Mouse (Mus musculus): Measurements from ENCODE around the gene Ublcp1. TPM values are rescaled to one million over a fixed set of nuclear protein-coding genes. Genes with fewer than 3 reads are reported as not detected.
A peak's percentile ranks its signal among the peaks of the same experiment; 100 is the strongest.

Ublcp1 gene
- polyA plus RNA-seq, 1 experiment from 2014 or later = 74.5 TPM

GRCm38 (mm10) chr11:44512044-44513025 is 42.0 kb upstream of the Ublcp1 start:
- no peak overlapping the region for H3K4me2 ChIP-seq (ENCODE audit: low read length)
- H3K27ac ChIP-seq (ENCODE audit: low read depth, low read length) = no peak overlapping the region
- ATAC-seq (no peak), DNase-seq (ENCODE audit: low spot score) (no peak)
- H3K4me3 ChIP-seq (ENCODE audit: low read depth, low read length) = no peak overlapping the region
- no peaks in the 10 kb centered on the region for H3K4me1 ChIP-seq (ENCODE audit: control insufficient read depth, insufficient read depth, low read length)
- H3K36me3 ChIP-seq (ENCODE audit: control insufficient read depth, insufficient read depth, low read length) = no peaks in the 10 kb centered on the region
- WGBS = 85% methylated on average over 14 of the region's 14 CpGs
- no peaks in the 10 kb centered on the region for H3K27me3 ChIP-seq (replicated peaks; ENCODE audit: control insufficient read depth, insufficient read depth, low read length)
- H3K9ac ChIP-seq (ENCODE audit: low read length) = no peak overlapping the region
- no peaks in the 10 kb centered on the region for H3K9me3 ChIP-seq (replicated peaks; ENCODE audit: control insufficient read depth, low read length)

DNA sequence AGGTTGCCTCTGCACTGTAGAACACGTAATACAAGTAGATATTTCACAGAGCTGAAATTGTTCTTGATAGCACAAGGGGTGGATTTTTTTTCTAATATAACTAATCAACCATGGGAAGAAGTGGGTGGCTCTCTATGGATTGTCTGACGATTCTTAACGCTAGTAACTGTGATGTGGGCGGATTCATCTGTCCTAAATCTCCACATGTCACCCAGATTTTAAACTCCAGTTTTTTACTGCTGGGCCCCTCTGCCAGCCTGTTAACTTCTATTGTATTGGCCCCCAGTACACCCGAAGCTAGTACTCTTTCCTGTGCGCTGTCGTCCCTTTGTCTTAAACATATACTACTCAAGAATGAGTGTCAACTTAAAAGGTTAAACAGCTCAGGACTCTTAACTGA is 40.1 kb upstream of the Ublcp1 start:
- H3K36me3 ChIP-seq (ENCODE audit: control insufficient read depth, insufficient read depth, low read length) = no peaks in the 10 kb centered on the region
- no peak overlapping the region for H3K9ac ChIP-seq (ENCODE audit: low read length)
- H3K27ac ChIP-seq (ENCODE audit: low read depth, low read length) = no peak overlapping the region
- H3K9me3 ChIP-seq (replicated peaks; ENCODE audit: control insufficient read depth, low read length) = no peaks in the 10 kb centered on the region
- no peak for ATAC-seq
- 88% methylated on average over 7 of the region's 7 CpGs for WGBS
- no peaks in the 10 kb centered on the region for H3K27me3 ChIP-seq (replicated peaks; ENCODE audit: control insufficient read depth, insufficient read depth, low read length)
- no peak overlapping the region for H3K4me2 ChIP-seq (ENCODE audit: low read length)
- no peak for DNase-seq (ENCODE audit: low spot score)
- no peaks in the 10 kb centered on the region for H3K4me1 ChIP-seq (ENCODE audit: control insufficient read depth, insufficient read depth, low read length)
- no peak overlapping the region for H3K4me3 ChIP-seq (ENCODE audit: low read depth, low read length)

DNA sequence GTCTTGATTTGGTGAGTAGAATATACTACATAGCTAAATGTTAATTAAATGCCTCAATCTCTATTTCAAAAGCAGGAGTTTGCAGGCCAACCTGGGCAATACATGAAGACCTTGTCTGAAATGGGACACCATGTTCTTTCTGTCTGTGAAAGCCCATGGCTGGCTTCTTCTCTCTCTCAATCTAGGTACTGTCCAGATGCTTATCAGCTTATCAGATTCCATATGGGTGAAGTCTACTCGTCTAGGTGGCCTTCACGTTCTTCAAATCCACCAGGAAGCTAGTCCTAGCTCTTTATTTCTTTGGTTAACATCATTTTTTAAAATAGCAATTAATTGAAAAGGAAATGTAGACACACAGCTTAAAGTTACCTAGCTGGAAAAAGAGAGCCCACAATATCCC is 39.6 kb upstream of the Ublcp1 start:
- H3K27ac ChIP-seq (ENCODE audit: low read depth, low read length) = no peak overlapping the region

DNA sequence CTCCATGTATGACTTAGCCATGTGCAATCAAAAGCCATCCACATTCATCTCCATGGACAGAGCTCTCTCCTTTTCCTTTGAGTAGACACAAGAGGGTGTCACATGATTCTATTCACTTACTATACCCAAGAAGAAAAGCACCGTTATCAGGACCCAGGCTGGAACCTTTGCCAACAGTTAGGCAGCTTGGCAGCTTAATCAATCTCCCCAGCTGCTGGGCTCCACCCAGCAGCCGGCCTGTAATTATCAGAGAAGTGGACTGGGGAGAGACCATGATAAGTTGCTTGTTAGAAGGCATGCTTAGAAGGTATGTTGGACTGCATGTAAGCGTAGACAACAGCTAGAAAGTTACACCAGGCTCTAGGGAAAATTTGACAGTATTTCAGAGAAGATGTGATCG is 38.6 kb upstream of the Ublcp1 start:
- H3K4me1 ChIP-seq (ENCODE audit: control insufficient read depth, insufficient read depth, low read length) = no peaks in the 10 kb centered on the region

More for the DNA sequence above, 39.6 kb upstream of the Ublcp1 start:
- Histone ChIP-seq H3K4me2 (ENCODE audit: low read length) (no peak overlapping the region), H3K36me3 (ENCODE audit: control insufficient read depth, insufficient read depth, low read length) (no peaks in the 10 kb centered on the region), H3K4me1 (ENCODE audit: control insufficient read depth, insufficient read depth, low read length) (no peaks in the 10 kb centered on the region), H3K27me3 (replicated peaks; ENCODE audit: control insufficient read depth, insufficient read depth, low read length) (no peaks in the 10 kb centered on the region), H3K9me3 (replicated peaks; ENCODE audit: control insufficient read depth, low read length) (no peaks in the 10 kb centered on the region), H3K9ac (ENCODE audit: low read length) (no peak overlapping the region), H3K4me3 (ENCODE audit: low read depth, low read length) (no peak overlapping the region)
- DNase-seq (ENCODE audit: low spot score) (no peak), ATAC-seq (no peak)
- WGBS = 89% methylated on average over 2 of the region's 2 CpGs

GRCm38 (mm10) chr11:44504761-44505160 is 34.5 kb upstream of the Ublcp1 start:
- H3K9me3 ChIP-seq (replicated peaks; ENCODE audit: control insufficient read depth, low read length) = no peaks in the 10 kb centered on the region
- no peaks in the 10 kb centered on the region for H3K27me3 ChIP-seq (replicated peaks; ENCODE audit: control insufficient read depth, insufficient read depth, low read length)
- H3K4me3 ChIP-seq (ENCODE audit: low read depth, low read length) = no peak overlapping the region
- H3K4me2 ChIP-seq (ENCODE audit: low read length) = no peak overlapping the region
- no peaks in the 10 kb centered on the region for H3K4me1 ChIP-seq (ENCODE audit: control insufficient read depth, insufficient read depth, low read length)
- H3K9ac ChIP-seq (ENCODE audit: low read length) = no peak overlapping the region
- H3K36me3 ChIP-seq (ENCODE audit: control insufficient read depth, insufficient read depth, low read length) = no peaks in the 10 kb centered on the region
- no peak for DNase-seq (ENCODE audit: low spot score)
- 86% methylated on average over 3 of the region's 3 CpGs for WGBS
- no peak for ATAC-seq
- H3K27ac ChIP-seq (ENCODE audit: low read depth, low read length) = no peak overlapping the region

More for the DNA sequence above, 38.6 kb upstream of the Ublcp1 start:
- 55% methylated on average over 4 of the region's 4 CpGs for WGBS
- no peak overlapping the region for H3K4me2 ChIP-seq (ENCODE audit: low read length)
- H3K27me3 ChIP-seq (replicated peaks; ENCODE audit: control insufficient read depth, insufficient read depth, low read length) = no peaks in the 10 kb centered on the region
- no peak overlapping the region for H3K9ac ChIP-seq (ENCODE audit: low read length)
- H3K27ac ChIP-seq (ENCODE audit: low read depth, low read length) = no peak overlapping the region
- no peak overlapping the region for H3K4me3 ChIP-seq (ENCODE audit: low read depth, low read length)
- H3K9me3 ChIP-seq (replicated peaks; ENCODE audit: control insufficient read depth, low read length) = no peaks in the 10 kb centered on the region
- ATAC-seq (no peak), DNase-seq (ENCODE audit: low spot score) (peak; percentile 5)
- no peaks in the 10 kb centered on the region for H3K36me3 ChIP-seq (ENCODE audit: control insufficient read depth, insufficient read depth, low read length)

- Histone ChIP-seq H3K4me1 (ENCODE audit: control insufficient read depth, insufficient read depth, low read length) (no peaks in the 10 kb centered on the region), H3K27ac (ENCODE audit: low read depth, low read length) (no peak overlapping the region), H3K36me3 (ENCODE audit: control insufficient read depth, insufficient read depth, low read length) (no peaks in the 10 kb centered on the region), H3K27me3 (replicated peaks; ENCODE audit: control insufficient read depth, insufficient read depth, low read length) (no peaks in the 10 kb centered on the region), H3K9me3 (replicated peaks; ENCODE audit: control insufficient read depth, low read length) (no peaks in the 10 kb centered on the region), H3K9ac (ENCODE audit: low read length) (no peak overlapping the region), H3K4me3 (ENCODE audit: low read depth, low read length) (no peak overlapping the region), H3K4me2 (ENCODE audit: low read length) (no peak overlapping the region)
- DNase-seq (ENCODE audit: low spot score) (no peak), ATAC-seq (no peak)
- 93% methylated on average over 7 of the region's 7 CpGs for WGBS
These were observed 33.8 kb upstream of the Ublcp1 start for GRCm38 (mm10) chr11:44504146-44504545.

GRCm38 (mm10) chr11:44502931-44503330 is 32.6 kb upstream of the Ublcp1 start:
- Histone ChIP-seq H3K4me2 (ENCODE audit: low read length) (no peak overlapping the region), H3K9ac (ENCODE audit: low read length) (no peak overlapping the region), H3K4me1 (ENCODE audit: control insufficient read depth, insufficient read depth, low read length) (no peaks in the 10 kb centered on the region), H3K36me3 (ENCODE audit: control insufficient read depth, insufficient read depth, low read length) (no peaks in the 10 kb centered on the region), H3K9me3 (replicated peaks; ENCODE audit: control insufficient read depth, low read length) (no peaks in the 10 kb centered on the region), H3K4me3 (ENCODE audit: low read depth, low read length) (no peak overlapping the region), H3K27me3 (replicated peaks; ENCODE audit: control insufficient read depth, insufficient read depth, low read length) (no peaks in the 10 kb centered on the region), H3K27ac (ENCODE audit: low read depth, low read length) (no peak overlapping the region)
- DNase-seq (ENCODE audit: low spot score) (no peak), ATAC-seq (no peak)
- WGBS = 56% methylated on average over 5 of the region's 5 CpGs

- no peak for DNase-seq (ENCODE audit: low spot score)
- 94% methylated on average over 2 of the region's 2 CpGs for WGBS
- no peaks in the 10 kb centered on the region for H3K36me3 ChIP-seq (ENCODE audit: control insufficient read depth, insufficient read depth, low read length)
- ATAC-seq = no peak
- no peaks in the 10 kb centered on the region for H3K9me3 ChIP-seq (replicated peaks; ENCODE audit: control insufficient read depth, low read length)
- no peak overlapping the region for H3K4me3 ChIP-seq (ENCODE audit: low read depth, low read length)
- no peak overlapping the region for H3K27ac ChIP-seq (ENCODE audit: low read depth, low read length)
- H3K4me2 ChIP-seq (ENCODE audit: low read length) = no peak overlapping the region
- H3K9ac ChIP-seq (ENCODE audit: low read length) = no peak overlapping the region
- no peaks in the 10 kb centered on the region for H3K4me1 ChIP-seq (ENCODE audit: control insufficient read depth, insufficient read depth, low read length)
- H3K27me3 ChIP-seq (replicated peaks; ENCODE audit: control insufficient read depth, insufficient read depth, low read length) = no peaks in the 10 kb centered on the region
These were observed 31.2 kb upstream of the Ublcp1 start for GRCm38 (mm10) chr11:44501477-44501876.

- H3K27ac ChIP-seq (ENCODE audit: low read depth, low read length) = no peak overlapping the region
- no peak overlapping the region for H3K4me3 ChIP-seq (ENCODE audit: low read depth, low read length)
- WGBS = 81% methylated on average over 7 of the region's 7 CpGs
- H3K9me3 ChIP-seq (replicated peaks; ENCODE audit: control insufficient read depth, low read length) = no peaks in the 10 kb centered on the region
- H3K9ac ChIP-seq (ENCODE audit: low read length) = no peak overlapping the region
- no peak for ATAC-seq
- no peak overlapping the region for H3K4me2 ChIP-seq (ENCODE audit: low read length)
- no peaks in the 10 kb centered on the region for H3K4me1 ChIP-seq (ENCODE audit: control insufficient read depth, insufficient read depth, low read length)
- no peaks in the 10 kb centered on the region for H3K27me3 ChIP-seq (replicated peaks; ENCODE audit: control insufficient read depth, insufficient read depth, low read length)
- DNase-seq (ENCODE audit: low spot score) = no peak
- H3K36me3 ChIP-seq (ENCODE audit: control insufficient read depth, insufficient read depth, low read length) = no peaks in the 10 kb centered on the region
These were observed 30.7 kb upstream of the Ublcp1 start for GRCm38 (mm10) chr11:44500966-44501365.
